Mouse (Mus musculus) E14TG2a.4 (cell line): ENCODE results near the gene Fam172a.
"Not testable (repeated sequence)": the region's sequence is repeated elsewhere in the genome, so short reads cannot be mapped to it uniquely, and the experiment has no call there.

Experiments used
- CTCF ChIP-seq: conservative IDR thresholded peaks from 2 replicates; pipeline ENCODE4 v1.5.1; 2014; ENCODE audit warnings: low read length
- NANOG ChIP-seq: IDR thresholded peaks from 2 replicates; pipeline ENCODE4 v1.6.1; 2014; ENCODE audit warnings: borderline replicate concordance, low read length, mixed read lengths
- POU5F1 ChIP-seq: IDR thresholded peaks from 2 replicates; pipeline ENCODE4 v1.6.1; 2014; ENCODE audit warnings: low read length, borderline replicate concordance

DNA sequence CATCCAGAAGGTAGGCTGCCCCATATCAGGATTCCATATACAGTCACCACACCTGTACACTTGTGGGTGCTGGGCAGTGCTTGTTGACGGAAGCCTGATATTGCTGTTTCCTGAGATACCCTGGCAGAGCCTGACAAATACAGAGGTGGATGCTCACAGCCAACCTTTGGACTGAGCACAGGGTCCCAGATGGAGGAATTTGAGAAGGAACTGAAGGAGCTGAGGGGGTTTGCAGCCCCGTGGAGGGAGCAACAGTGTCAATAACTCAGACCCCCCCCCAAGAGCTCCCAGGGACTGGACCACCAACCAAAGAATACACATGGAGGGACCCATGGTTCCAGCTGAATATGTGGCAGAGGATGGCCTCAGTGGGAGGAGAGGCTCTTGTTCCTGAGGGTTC is 105.5 kb downstream of the Fam172a start:
- TF ChIP-seq CTCF, NANOG, POU5F1: not testable (repeated sequence)
